Mouse (Mus musculus) kidney, postnatal 36 days (tissue): ENCODE data around the gene Cd24a.

Source experiments
- DNase-seq, 2 experiments: peaks; one replicate each; pipeline ENCODE4 v3.0.0; 2021 to 2022; ENCODE audit warnings: mixed read lengths in 2 of 2

Cd24a gene

GRCm38 (mm10) chr10:43577997-43578331 lies at the start of gene Cd24a:
Cd24a (plus strand) TSS chr10:43578284.
- DNase-seq: no peak

GRCm38 (mm10) chr10:43534382-43534781 lies 43.7 kb upstream of the Cd24a start:
- DNase-seq: peak; percentile 76 to 78

- peak; percentile 75 to 84 for DNase-seq
These were observed 40.4 kb upstream of the Cd24a start for GRCm38 (mm10) chr10:43537652-43538051.

GRCm38 (mm10) chr10:43538831-43539230 lies 39.3 kb upstream of the Cd24a start:
- DNase-seq: peak; percentile 60 to 68

GRCm38 (mm10) chr10:43539746-43540310 lies 38.3 kb upstream of the Cd24a start:
- peak in 1 of 2 experiments; percentile 32 for DNase-seq

- DNase-seq: peak; percentile 97 to 98
These were observed 37.5 kb upstream of the Cd24a start, which contains the start of gene 1700021F05Rik for GRCm38 (mm10) chr10:43540442-43541152. 1700021F05Rik (minus strand) TSS chr10:43540994.

- DNase-seq: no peak
These were observed 36.9 kb upstream of the Cd24a start for GRCm38 (mm10) chr10:43541153-43541544.

- DNase-seq: peak in 1 of 2 experiments; percentile 35
These were observed 28.7 kb upstream of the Cd24a start for GRCm38 (mm10) chr10:43549411-43549810.

GRCm38 (mm10) chr10:43550923-43551322 lies 27.2 kb upstream of the Cd24a start:
- DNase-seq: no peak

GRCm38 (mm10) chr10:43551388-43551787 lies 26.7 kb upstream of the Cd24a start:
- DNase-seq: no peak

GRCm38 (mm10) chr10:43557630-43558165 lies 20.4 kb upstream of the Cd24a start:
- no peak for DNase-seq

GRCm38 (mm10) chr10:43559313-43559712 lies 18.8 kb upstream of the Cd24a start:
- DNase-seq: no peak

GRCm38 (mm10) chr10:43560765-43561164 lies 17.3 kb upstream of the Cd24a start:
- DNase-seq: peak in 1 of 2 experiments; percentile 45

GRCm38 (mm10) chr10:43561311-43561710 lies 16.8 kb upstream of the Cd24a start:
- no peak for DNase-seq

- DNase-seq: no peak
These were observed 3.7 kb upstream of the Cd24a start for GRCm38 (mm10) chr10:43574352-43574751.

- peak; percentile 81 to 92 for DNase-seq
These were observed 3.1 kb upstream of the Cd24a start for GRCm38 (mm10) chr10:43574956-43575355.

GRCm38 (mm10) chr10:43577299-43577996 lies 636 bp upstream of the Cd24a start:
- DNase-seq: peak; percentile 40 to 53

- peak; percentile 47 to 72 for DNase-seq
These were observed 276 bp downstream of the Cd24a start for GRCm38 (mm10) chr10:43578366-43578753.

- DNase-seq: peak; percentile 81 to 88
These were observed 783 bp downstream of the Cd24a start for GRCm38 (mm10) chr10:43578754-43579380.

GRCm38 (mm10) chr10:43579381-43580261 lies 1.5 kb downstream of the Cd24a start:
- DNase-seq: peak; percentile 49 to 69

GRCm38 (mm10) chr10:43580649-43581078 lies 2.6 kb downstream of the Cd24a start:
- peak; percentile 43 to 59 for DNase-seq

- no peak for DNase-seq
These were observed 3.2 kb downstream of the Cd24a start for GRCm38 (mm10) chr10:43581260-43581659.
